Mouse (Mus musculus): ENCODE measurements around the gene H2-M10.1. TPM values are rescaled to one million over a fixed set of nuclear protein-coding genes. Genes with fewer than 3 reads are reported as not detected.
"Not testable (repeated sequence)": the region's sequence is repeated elsewhere in the genome, so short reads cannot be mapped to it uniquely, and the experiment has no call there.

H2-M10.1 gene
- polyA plus RNA-seq (2016; fragmentation: Nextera tagmentation; extraction: Ambion mirVana) = not detected in 2 replicates

- no peaks in the 10 kb centered on the region for H3K36me3 ChIP-seq
- no peak within 1 kb of the TSS for H3K27ac ChIP-seq
- H3K9me3 ChIP-seq (replicated peaks) = no peaks in the 10 kb centered on the region
- H3K4me1 ChIP-seq = no peaks in the 10 kb centered on the region
- no peaks in the 10 kb centered on the region for H3K27me3 ChIP-seq (ENCODE audit: low read depth, poor library complexity, severe bottlenecking)
- no peak within 1 kb of the TSS for H3K4me3 ChIP-seq
- DNase-seq (ENCODE audit: low spot score) = no peak
- 93% methylated on average over 4 of the region's 4 CpGs for WGBS
Observed at GRCm38 (mm10) chr17:36326055-36326454, at the start of gene H2-M10.1. Gene H2-M10.1 (minus strand): TSS chr17:36326155.

GRCm38 (mm10) chr17:36368317-36368716, 42.4 kb upstream of the H2-M10.1 start, which contains the start of gene H2-M10.3:
Gene H2-M10.3 (minus strand): TSS chr17:36368417.
- H3K36me3 ChIP-seq; H3K27me3 ChIP-seq (ENCODE audit: low read depth, poor library complexity, severe bottlenecking); DNase-seq (ENCODE audit: low spot score); H3K4me1 ChIP-seq; H3K4me3 ChIP-seq; H3K27ac ChIP-seq; H3K9me3 ChIP-seq (replicated peaks): not testable (repeated sequence)
- 91% methylated on average over 2 of the region's 2 CpGs for WGBS

GRCm38 (mm10) chr17:36362404-36362803, 36.4 kb upstream of the H2-M10.1 start:
- not testable (repeated sequence) for DNase-seq (ENCODE audit: low spot score); H3K27ac ChIP-seq

GRCm38 (mm10) chr17:36357512-36357911, 31.6 kb upstream of the H2-M10.1 start:
- not testable (repeated sequence) for H3K4me3 ChIP-seq; H3K9me3 ChIP-seq (replicated peaks); H3K4me1 ChIP-seq; H3K27me3 ChIP-seq (ENCODE audit: low read depth, poor library complexity, severe bottlenecking); H3K36me3 ChIP-seq; H3K27ac ChIP-seq
- peak; percentile 34 for DNase-seq (ENCODE audit: low spot score)

More at GRCm38 (mm10) chr17:36362404-36362803, 36.4 kb upstream of the H2-M10.1 start:
- not testable (repeated sequence) for H3K4me3 ChIP-seq; H3K4me1 ChIP-seq; H3K9me3 ChIP-seq (replicated peaks); H3K36me3 ChIP-seq; H3K27me3 ChIP-seq (ENCODE audit: low read depth, poor library complexity, severe bottlenecking)

- DNase-seq (ENCODE audit: low spot score) = no peak
- WGBS = 35% methylated on average over 3 of the region's 3 CpGs
- Histone ChIP-seq H3K27me3 (ENCODE audit: low read depth, poor library complexity, severe bottlenecking) (no peaks in the 10 kb centered on the region), H3K4me3 (no peak overlapping the region), H3K9me3 (replicated peaks) (no peaks in the 10 kb centered on the region), H3K4me1 (no peaks in the 10 kb centered on the region), H3K27ac (no peak overlapping the region), H3K36me3 (no peaks in the 10 kb centered on the region)
Observed at GRCm38 (mm10) chr17:36355763-36356162, 29.8 kb upstream of the H2-M10.1 start.

GRCm38 (mm10) chr17:36355343-36355742, 29.4 kb upstream of the H2-M10.1 start:
- H3K36me3 ChIP-seq; DNase-seq (ENCODE audit: low spot score); H3K4me1 ChIP-seq; H3K27me3 ChIP-seq (ENCODE audit: low read depth, poor library complexity, severe bottlenecking); H3K4me3 ChIP-seq; H3K27ac ChIP-seq; H3K9me3 ChIP-seq (replicated peaks): not testable (repeated sequence)

GRCm38 (mm10) chr17:36315689-36316253, 10.2 kb downstream of the H2-M10.1 start:
- 0 out of 2 replicates have a peak, but pooled peaks cover 6% of the 10 kb centered on the region for H3K27me3 ChIP-seq (ENCODE audit: low read depth, poor library complexity, severe bottlenecking)
- no peaks in the 10 kb centered on the region for H3K36me3 ChIP-seq
- H3K4me3 ChIP-seq = peak overlapping the region; percentile 57
- no peak overlapping the region for H3K27ac ChIP-seq
- peaks cover 9% of the 10 kb centered on the region for H3K4me1 ChIP-seq
- WGBS = 28% methylated on average over 5 of the region's 5 CpGs
- no peak for DNase-seq (ENCODE audit: low spot score)
- no peaks in the 10 kb centered on the region for H3K9me3 ChIP-seq (replicated peaks)

- Histone ChIP-seq H3K27me3 (ENCODE audit: low read depth, poor library complexity, severe bottlenecking) (0 out of 2 replicates have a peak, but pooled peaks cover 6% of the 10 kb centered on the region), H3K4me1 (peaks cover 9% of the 10 kb centered on the region), H3K36me3 (no peaks in the 10 kb centered on the region), H3K27ac (peak overlapping the region; percentile 73), H3K9me3 (replicated peaks) (no peaks in the 10 kb centered on the region), H3K4me3 (peak overlapping the region; percentile 57)
- peak; percentile 57 for DNase-seq (ENCODE audit: low spot score)
- WGBS = under 1% methylated on average over 19 of the region's 19 CpGs
Observed at GRCm38 (mm10) chr17:36315041-36315688, 10.8 kb downstream of the H2-M10.1 start.

- Histone ChIP-seq H3K27ac (0 out of 2 replicates have a peak overlapping the region, but pooled peaks have one; percentile 73), H3K27me3 (ENCODE audit: low read depth, poor library complexity, severe bottlenecking) (0 out of 2 replicates have a peak, but pooled peaks cover 6% of the 10 kb centered on the region), H3K4me3 (peak overlapping the region; percentile 57), H3K4me1 (peaks cover 9% of the 10 kb centered on the region), H3K9me3 (replicated peaks) (no peaks in the 10 kb centered on the region), H3K36me3 (no peaks in the 10 kb centered on the region)
- peak; percentile 33 for DNase-seq (ENCODE audit: low spot score)
- WGBS = 1% methylated on average over 9 of the region's 9 CpGs
Observed at GRCm38 (mm10) chr17:36314511-36314910, 11.4 kb downstream of the H2-M10.1 start.

- Histone ChIP-seq H3K4me1 (no peaks in the 10 kb centered on the region), H3K36me3 (no peaks in the 10 kb centered on the region), H3K9me3 (replicated peaks) (no peaks in the 10 kb centered on the region), H3K27ac (no peak overlapping the region), H3K27me3 (ENCODE audit: low read depth, poor library complexity, severe bottlenecking) (no peaks in the 10 kb centered on the region), H3K4me3 (no peak overlapping the region)
- WGBS = 34% methylated on average over 1 of the region's 1 CpGs
- no peak for DNase-seq (ENCODE audit: low spot score)
Observed at GRCm38 (mm10) chr17:36309293-36309692, 16.7 kb downstream of the H2-M10.1 start.

GRCm38 (mm10) chr17:36308855-36309254, 17.1 kb downstream of the H2-M10.1 start:
- 3% methylated on average over 3 of the region's 3 CpGs for WGBS
- H3K27ac ChIP-seq; H3K4me1 ChIP-seq; H3K27me3 ChIP-seq (ENCODE audit: low read depth, poor library complexity, severe bottlenecking); H3K9me3 ChIP-seq (replicated peaks); H3K4me3 ChIP-seq; H3K36me3 ChIP-seq: not testable (repeated sequence)
- DNase-seq (ENCODE audit: low spot score) = peak; percentile 67

GRCm38 (mm10) chr17:36286390-36286789, 39.6 kb downstream of the H2-M10.1 start, which contains the start of gene H2-M10.2:
Gene H2-M10.2 (minus strand): TSS chr17:36286490.
- Histone ChIP-seq H3K36me3 (peaks cover 17% of the 10 kb centered on the region), H3K27me3 (ENCODE audit: low read depth, poor library complexity, severe bottlenecking) (no peaks in the 10 kb centered on the region), H3K9me3 (replicated peaks) (0 out of 2 replicates have a peak, but pooled peaks cover 2% of the 10 kb centered on the region), H3K4me1 (no peaks in the 10 kb centered on the region), H3K27ac (no peak within 1 kb of the TSS), H3K4me3 (no peak within 1 kb of the TSS)
- DNase-seq (ENCODE audit: low spot score) = no peak
- WGBS = 94% methylated on average over 2 of the region's 2 CpGs

GRCm38 (mm10) chr17:36281521-36282245, 44.3 kb downstream of the H2-M10.1 start:
- DNase-seq (ENCODE audit: low spot score) = no peak
- Histone ChIP-seq H3K4me1 (no peaks in the 10 kb centered on the region), H3K4me3 (no peak overlapping the region), H3K9me3 (replicated peaks) (0 out of 2 replicates have a peak, but pooled peaks cover 2% of the 10 kb centered on the region), H3K27ac (no peak overlapping the region), H3K36me3 (peaks cover 60% of the 10 kb centered on the region), H3K27me3 (ENCODE audit: low read depth, poor library complexity, severe bottlenecking) (no peaks in the 10 kb centered on the region)
- 90% methylated on average over 4 of the region's 4 CpGs for WGBS
